Mouse (Mus musculus): Measurements from ENCODE around the gene Igsf11. TPM values are rescaled to one million over a fixed set of nuclear protein-coding genes. Genes with fewer than 3 reads are reported as not detected.

Gene Igsf11
- polyA plus RNA-seq, 1 experiment = not detected

DNA sequence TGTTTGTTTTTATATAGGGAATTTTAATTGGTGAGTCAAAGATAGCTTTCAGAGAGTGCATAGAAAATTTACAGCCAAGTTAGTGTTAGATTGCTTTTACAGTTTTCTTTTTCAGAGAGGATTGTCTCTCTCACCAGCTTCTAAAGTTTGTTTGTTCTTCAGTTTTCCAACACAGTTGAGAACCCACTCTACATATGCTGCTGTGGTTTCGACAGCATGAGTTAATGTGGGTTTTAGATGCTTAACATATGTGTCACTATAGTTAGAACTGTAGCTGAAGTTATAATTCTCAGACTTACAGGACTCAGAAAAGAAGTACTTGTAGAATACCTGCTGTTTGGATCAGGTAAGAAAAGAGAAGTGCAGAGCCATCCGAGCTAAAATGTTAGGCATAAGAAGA is 25.6 kb downstream of the Igsf11 start:
- no peak overlapping the region for H3K27ac ChIP-seq (ENCODE audit: insufficient read depth, low read depth, low read length)
- TF ChIP-seq POLR2A (IDR thresholded peaks at IDR 0.05; ENCODE audit: insufficient read depth, low read depth, low read length) (no peak), CTCF (IDR thresholded peaks at IDR 0.05; ENCODE audit: insufficient read depth, low read depth, low read length) (no peak)
- H3K4me1 ChIP-seq (ENCODE audit: control insufficient read depth, insufficient read depth, low read length) = peaks cover 16% of the 10 kb centered on the region
- H3K4me3 ChIP-seq (ENCODE audit: insufficient read depth, low read depth, low read length) = no peak overlapping the region
- 85% methylated on average over 2 of the region's 2 CpGs for WGBS

DNA sequence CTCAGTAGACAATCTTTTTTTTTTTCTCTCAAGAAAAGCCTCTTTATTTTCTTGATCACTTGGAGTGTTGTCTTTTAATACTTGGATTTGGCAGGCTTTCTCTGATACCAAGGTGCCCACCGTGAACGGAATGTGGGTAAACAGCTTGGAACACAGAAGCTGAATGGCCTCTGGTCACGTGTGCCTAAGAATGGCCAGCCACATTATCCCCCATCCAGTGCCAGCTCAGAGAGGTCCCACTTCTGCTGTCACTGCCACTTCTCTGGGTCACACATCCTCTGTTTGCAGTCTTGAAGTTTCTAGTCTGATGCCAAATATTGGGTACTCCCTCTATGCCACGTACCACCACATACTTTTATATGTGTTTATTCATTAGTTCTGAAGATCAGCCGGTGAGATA is 28.0 kb downstream of the Igsf11 start:
- no peak overlapping the region for H3K4me3 ChIP-seq (ENCODE audit: insufficient read depth, low read depth, low read length)
- no peak overlapping the region for H3K27ac ChIP-seq (ENCODE audit: insufficient read depth, low read depth, low read length)
- 53% methylated on average over 5 of the region's 5 CpGs for WGBS
- peaks cover 16% of the 10 kb centered on the region for H3K4me1 ChIP-seq (ENCODE audit: control insufficient read depth, insufficient read depth, low read length)
- TF ChIP-seq CTCF (IDR thresholded peaks at IDR 0.05; ENCODE audit: insufficient read depth, low read depth, low read length) (no peak), POLR2A (IDR thresholded peaks at IDR 0.05; ENCODE audit: insufficient read depth, low read depth, low read length) (no peak)

DNA sequence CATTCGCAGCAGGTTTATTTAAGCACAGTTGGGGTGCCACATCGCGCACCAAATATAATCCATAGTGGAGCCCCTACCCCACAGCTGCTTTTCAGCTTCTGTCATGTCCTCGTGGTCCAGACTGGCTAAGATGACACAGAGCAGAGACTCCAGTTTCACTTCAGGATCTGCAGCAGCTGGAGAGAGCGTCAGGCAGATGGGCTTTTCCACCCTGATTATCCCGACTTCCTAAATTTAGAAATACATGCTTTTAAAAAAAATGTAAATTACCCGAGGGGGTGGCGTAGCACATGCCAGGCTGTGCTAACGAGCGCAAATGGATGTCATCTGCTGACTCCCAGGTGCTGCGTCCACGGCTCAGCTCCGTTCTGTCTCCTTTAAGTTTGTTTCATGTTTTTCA is 32.5 kb downstream of the Igsf11 start:
- peaks cover 26% of the 10 kb centered on the region for H3K4me1 ChIP-seq (ENCODE audit: control insufficient read depth, insufficient read depth, low read length)
- H3K4me3 ChIP-seq (ENCODE audit: insufficient read depth, low read depth, low read length) = peak overlapping the region; percentile 27
- WGBS = 18% methylated on average over 13 of the region's 13 CpGs
- TF ChIP-seq POLR2A (IDR thresholded peaks at IDR 0.05; ENCODE audit: insufficient read depth, low read depth, low read length) = no peak
- no peak for TF ChIP-seq CTCF (IDR thresholded peaks at IDR 0.05; ENCODE audit: insufficient read depth, low read depth, low read length)
- H3K27ac ChIP-seq (ENCODE audit: insufficient read depth, low read depth, low read length) = peak overlapping the region; percentile 33; the same call in 1 of the 2 replicates

DNA sequence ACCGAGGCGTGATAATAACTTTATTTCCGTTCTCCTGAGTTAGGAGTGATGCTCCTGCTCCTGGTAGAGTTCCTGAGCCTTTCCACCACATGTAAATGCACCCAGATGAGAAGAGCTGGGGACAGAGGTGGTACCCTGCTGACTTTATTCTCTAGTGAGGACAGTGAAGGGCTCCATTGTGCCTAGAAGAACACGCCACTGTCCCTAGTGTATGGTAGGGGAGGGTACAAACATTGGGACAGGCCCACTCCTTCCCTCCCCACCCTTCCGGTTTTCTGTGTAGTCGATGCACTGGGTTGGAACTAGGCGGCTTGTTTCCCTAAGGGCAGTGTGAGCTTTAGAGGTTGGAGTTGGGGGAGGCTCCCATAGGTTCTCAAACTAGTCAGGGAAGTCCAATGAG is 36.3 kb downstream of the Igsf11 start:
- WGBS = 84% methylated on average over 7 of the region's 7 CpGs
- H3K27ac ChIP-seq (ENCODE audit: insufficient read depth, low read depth, low read length) = no peak overlapping the region

DNA sequence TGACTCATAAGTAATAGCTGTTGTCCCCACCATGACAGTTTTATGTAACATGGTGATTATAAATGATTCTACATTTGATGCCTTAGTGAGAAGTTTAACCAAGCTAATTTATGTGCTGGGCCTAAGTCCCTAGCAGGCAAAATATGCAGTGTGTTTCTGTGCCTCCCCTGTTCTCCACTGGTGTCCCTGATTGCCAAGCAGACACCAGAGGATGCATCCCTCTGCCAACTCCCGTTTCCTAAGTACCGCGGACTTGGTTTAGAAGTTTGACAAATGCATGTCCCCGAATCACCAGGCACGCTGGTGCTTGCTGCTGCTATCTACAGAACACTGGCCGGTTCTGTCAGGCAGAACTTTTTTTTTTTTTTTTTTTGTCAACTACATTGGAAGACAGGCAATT is 39.0 kb downstream of the Igsf11 start:
- H3K27ac ChIP-seq (ENCODE audit: insufficient read depth, low read depth, low read length) = peak overlapping the region; percentile 53
- no peak for TF ChIP-seq CTCF (IDR thresholded peaks at IDR 0.05; ENCODE audit: insufficient read depth, low read depth, low read length)
- no peak for TF ChIP-seq POLR2A (IDR thresholded peaks at IDR 0.05; ENCODE audit: insufficient read depth, low read depth, low read length)
- H3K4me3 ChIP-seq (ENCODE audit: insufficient read depth, low read depth, low read length) = no peak overlapping the region
- peaks cover 29% of the 10 kb centered on the region for H3K4me1 ChIP-seq (ENCODE audit: control insufficient read depth, insufficient read depth, low read length)
- WGBS = 21% methylated on average over 6 of the region's 6 CpGs

More for the DNA sequence above, 36.3 kb downstream of the Igsf11 start:
- TF ChIP-seq POLR2A (IDR thresholded peaks at IDR 0.05; ENCODE audit: insufficient read depth, low read depth, low read length) (no peak), CTCF (IDR thresholded peaks at IDR 0.05; ENCODE audit: insufficient read depth, low read depth, low read length) (no peak)
- no peak overlapping the region for H3K4me3 ChIP-seq (ENCODE audit: insufficient read depth, low read depth, low read length)
- H3K4me1 ChIP-seq (ENCODE audit: control insufficient read depth, insufficient read depth, low read length) = peaks cover 35% of the 10 kb centered on the region

DNA sequence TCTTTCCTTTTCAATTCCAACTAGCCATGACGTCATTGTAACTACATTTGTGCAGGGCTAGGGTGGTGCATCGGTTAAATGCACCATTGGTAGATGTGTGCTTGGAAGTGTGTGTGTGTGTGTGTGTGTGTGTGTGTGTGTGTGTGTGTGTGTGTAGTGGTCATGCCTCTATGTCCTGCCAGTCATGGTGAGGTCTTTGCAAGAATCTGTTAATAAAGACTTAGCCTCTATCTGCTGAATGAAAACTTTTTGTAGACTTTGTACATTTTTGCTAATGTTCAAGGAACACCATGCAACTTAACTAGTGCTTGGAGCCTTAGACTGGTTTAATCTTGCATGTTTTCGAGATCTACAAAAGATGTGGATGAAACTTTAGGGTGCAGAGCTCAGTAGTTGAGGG is 48.3 kb downstream of the Igsf11 start:
- H3K4me3 ChIP-seq (ENCODE audit: insufficient read depth, low read depth, low read length) = no peak overlapping the region
- no peak for TF ChIP-seq CTCF (IDR thresholded peaks at IDR 0.05; ENCODE audit: insufficient read depth, low read depth, low read length)
- TF ChIP-seq POLR2A (IDR thresholded peaks at IDR 0.05; ENCODE audit: insufficient read depth, low read depth, low read length) = no peak
- 53% methylated on average over 3 of the region's 3 CpGs for WGBS
- peaks cover 13% of the 10 kb centered on the region for H3K4me1 ChIP-seq (ENCODE audit: control insufficient read depth, insufficient read depth, low read length)
- H3K27ac ChIP-seq (ENCODE audit: insufficient read depth, low read depth, low read length) = peak overlapping the region; percentile 84

DNA sequence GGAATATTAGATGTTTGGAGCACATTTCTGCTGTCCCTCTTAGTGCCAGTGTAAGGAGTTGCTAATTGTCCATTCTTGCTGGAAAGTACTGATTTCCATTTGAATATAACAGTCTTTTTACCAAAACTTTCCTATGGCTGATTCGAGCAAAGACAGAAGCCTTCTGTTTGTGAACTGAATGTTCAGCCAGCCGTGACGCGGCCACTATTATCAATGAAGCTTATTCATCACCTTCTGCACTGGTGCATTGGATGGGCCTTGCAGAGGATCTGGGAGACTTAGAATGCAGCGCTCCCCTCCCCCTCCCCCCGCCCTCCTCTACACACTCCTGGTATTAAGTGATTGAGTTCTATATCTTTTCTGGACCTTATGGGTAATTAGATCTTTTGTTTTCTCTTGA is 48.8 kb downstream of the Igsf11 start:
- TF ChIP-seq CTCF (IDR thresholded peaks at IDR 0.05; ENCODE audit: insufficient read depth, low read depth, low read length) (no peak), POLR2A (IDR thresholded peaks at IDR 0.05; ENCODE audit: insufficient read depth, low read depth, low read length) (no peak)
- Histone ChIP-seq H3K4me3 (ENCODE audit: insufficient read depth, low read depth, low read length) (no peak overlapping the region), H3K4me1 (ENCODE audit: control insufficient read depth, insufficient read depth, low read length) (peaks cover 17% of the 10 kb centered on the region), H3K27ac (ENCODE audit: insufficient read depth, low read depth, low read length) (no peak overlapping the region; the same call in 1 of the 2 replicates)
- 45% methylated on average over 6 of the region's 6 CpGs for WGBS

DNA sequence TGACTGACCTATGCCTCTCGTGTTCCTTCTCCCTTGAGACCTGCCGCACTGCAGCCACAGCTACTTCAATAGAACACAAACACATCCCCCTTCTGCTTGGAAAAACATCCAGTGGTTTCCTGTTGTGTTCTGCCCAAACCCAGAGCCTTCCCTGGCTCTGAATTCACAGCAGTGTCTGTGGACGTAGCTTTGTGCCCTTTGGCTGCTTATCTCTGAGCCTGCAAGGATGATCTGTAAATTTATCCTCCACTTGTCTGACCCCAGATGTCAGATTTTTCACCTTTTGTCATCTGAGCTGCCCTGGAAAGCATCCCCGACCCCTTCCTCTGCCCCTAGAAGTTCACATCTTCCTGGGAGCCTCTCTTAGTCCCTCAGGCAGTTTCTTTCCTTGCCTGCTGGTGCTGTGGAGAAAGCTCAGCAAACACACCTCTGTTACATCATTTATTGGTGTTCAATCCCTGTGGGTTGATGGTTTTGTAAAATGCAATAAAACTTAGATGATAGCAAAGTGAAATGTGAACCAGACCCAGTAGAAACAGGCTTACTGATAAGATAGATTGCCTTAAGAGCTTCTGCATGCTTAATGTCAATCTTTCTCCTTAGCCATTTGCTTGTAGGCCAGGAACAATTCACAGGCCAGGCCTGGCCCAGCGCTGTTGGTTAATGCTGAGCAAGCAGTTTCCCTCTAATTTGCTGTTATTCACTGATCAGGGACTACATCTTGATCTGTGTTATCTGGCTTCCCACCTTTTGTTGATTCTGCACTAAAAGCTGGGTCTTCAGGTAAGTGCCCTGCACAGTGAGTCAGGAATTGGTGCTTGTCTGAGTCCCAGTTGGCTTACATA is 51.5 kb downstream of the Igsf11 start:
- no peak for TF ChIP-seq CTCF (IDR thresholded peaks at IDR 0.05; ENCODE audit: insufficient read depth, low read depth, low read length)
- no peak for TF ChIP-seq POLR2A (IDR thresholded peaks at IDR 0.05; ENCODE audit: insufficient read depth, low read depth, low read length)
- 62% methylated on average over 5 of the region's 5 CpGs for WGBS
- H3K4me3 ChIP-seq (ENCODE audit: insufficient read depth, low read depth, low read length) = no peak overlapping the region
- peaks cover 24% of the 10 kb centered on the region for H3K4me1 ChIP-seq (ENCODE audit: control insufficient read depth, insufficient read depth, low read length)
- peak overlapping the region; percentile 79 for H3K27ac ChIP-seq (ENCODE audit: insufficient read depth, low read depth, low read length)

DNA sequence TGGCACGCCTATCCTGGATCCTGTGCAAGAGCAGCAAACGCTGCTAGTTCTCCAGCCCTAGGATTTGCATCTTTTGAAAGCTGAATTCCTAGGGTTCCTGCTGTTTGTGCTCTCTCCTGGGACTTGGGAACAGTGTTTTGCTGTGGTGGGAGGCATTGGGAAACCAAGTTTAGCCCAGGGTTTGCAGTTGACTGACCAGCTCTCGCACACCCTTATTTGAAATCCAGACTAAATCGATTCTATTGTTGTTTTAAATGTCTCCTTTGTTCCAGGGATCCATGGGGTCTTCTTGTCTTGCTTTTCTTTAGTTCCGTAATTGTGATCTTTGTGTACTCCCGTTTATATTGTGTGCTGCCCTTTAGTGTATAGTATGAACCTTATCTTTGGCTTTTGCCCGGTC is 52.6 kb downstream of the Igsf11 start:
- 48% methylated on average over 7 of the region's 7 CpGs for WGBS
- H3K27ac ChIP-seq (ENCODE audit: insufficient read depth, low read depth, low read length) = peak overlapping the region; percentile 79; the same call in 1 of the 2 replicates
- peaks cover 28% of the 10 kb centered on the region for H3K4me1 ChIP-seq (ENCODE audit: control insufficient read depth, insufficient read depth, low read length)
- no peak overlapping the region for H3K4me3 ChIP-seq (ENCODE audit: insufficient read depth, low read depth, low read length)
- TF ChIP-seq CTCF (IDR thresholded peaks at IDR 0.05; ENCODE audit: insufficient read depth, low read depth, low read length) (no peak), POLR2A (IDR thresholded peaks at IDR 0.05; ENCODE audit: insufficient read depth, low read depth, low read length) (no peak)

All from olfactory bulb, adult 2 months (tissue).